Mouse (Mus musculus): ENCODE measurements around the gene Slc1a2. TPM values are rescaled to one million over a fixed set of nuclear protein-coding genes. Genes with fewer than 3 reads are reported as not detected.

Slc1a2 gene
- total and polyA plus RNA-seq, 2 experiments from 2014 or later: 0.15 to 0.42 TPM

DNA sequence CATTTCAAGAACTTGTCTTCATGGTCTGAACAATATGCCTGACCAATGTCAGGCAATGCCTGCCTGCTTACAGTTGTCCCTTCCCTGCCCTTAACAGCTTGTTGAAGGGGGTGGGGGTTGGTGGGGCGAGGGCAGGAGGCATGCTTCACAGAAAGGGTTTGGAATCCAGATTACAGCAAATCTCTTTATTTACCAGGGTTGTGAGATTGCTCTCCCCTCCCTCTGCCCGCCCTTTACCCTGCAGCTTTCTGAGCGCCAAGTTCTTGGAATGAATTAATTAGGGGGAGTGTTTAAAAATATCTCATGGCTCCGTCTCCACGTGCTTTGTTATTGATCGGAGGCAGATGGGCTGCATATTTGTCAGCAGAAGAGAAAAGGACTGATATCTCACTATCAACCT is 4.9 kb downstream of the Slc1a2 start:
- H3K9ac ChIP-seq (replicated peaks; ENCODE audit: low read depth, low read length): no peak overlapping the region
- no peak for ATAC-seq (ENCODE audit: insufficient read depth, low read depth)
- H3K9me3 ChIP-seq (replicated peaks; ENCODE audit: control insufficient read depth, low read length): no peaks in the 10 kb centered on the region

GRCm38 (mm10) chr2:102663865-102664264 is 5.4 kb downstream of the Slc1a2 start:
- WGBS: 64% methylated on average over 3 of the region's 3 CpGs

More for the DNA sequence above, 4.9 kb downstream of the Slc1a2 start:
- DNase-seq (ENCODE audit: low spot score): no peak
- TF ChIP-seq EP300 (IDR thresholded peaks at IDR 0.05; ENCODE audit: low read depth) (no peak), CTCF (IDR thresholded peaks at IDR 0.05; ENCODE audit: low read depth) (no peak)
- Histone ChIP-seq H3K4me3 (ENCODE audit: low read depth, low read length) (no peak overlapping the region), H3K4me1 (ENCODE audit: control insufficient read depth, insufficient read depth) (peaks cover under 1% of the 10 kb centered on the region; the same call in 1 of the 2 replicates), H3K27ac (ENCODE audit: low read depth) (no peak overlapping the region), H3K36me3 (replicated peaks; ENCODE audit: control insufficient read depth, insufficient read depth, low read length) (no peaks in the 10 kb centered on the region), H3K27me3 (ENCODE audit: control insufficient read depth, insufficient read depth, low read length) (peaks cover 26% of the 10 kb centered on the region), H3K4me2 (ENCODE audit: low read depth, low read length) (no peak overlapping the region)
- 22% methylated on average over 6 of the region's 6 CpGs for WGBS

DNA sequence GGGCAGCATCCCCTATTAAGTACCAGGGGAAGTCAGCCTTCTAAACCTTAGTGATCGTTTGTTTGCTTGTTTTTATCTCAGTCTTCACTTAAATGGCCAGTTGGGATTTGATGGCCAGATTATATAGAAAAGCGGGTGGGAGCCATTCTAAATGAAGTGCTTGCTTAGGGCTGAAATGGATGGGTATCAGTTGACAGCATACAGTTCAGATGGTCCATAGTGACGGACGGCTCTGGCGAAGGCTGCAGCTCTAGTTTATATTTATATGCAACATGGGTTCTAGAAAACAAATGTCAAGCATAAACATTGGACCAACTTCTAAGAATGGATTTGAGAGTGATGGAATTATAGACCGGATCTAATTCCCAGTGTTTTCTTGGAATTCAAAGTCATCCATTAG is 9.5 kb downstream of the Slc1a2 start:
- Histone ChIP-seq H3K9ac (replicated peaks; ENCODE audit: low read depth, low read length) (no peak overlapping the region), H3K4me3 (ENCODE audit: low read depth, low read length) (no peak overlapping the region), H3K9me3 (replicated peaks; ENCODE audit: control insufficient read depth, low read length) (no peaks in the 10 kb centered on the region), H3K27me3 (ENCODE audit: control insufficient read depth, insufficient read depth, low read length) (no peaks in the 10 kb centered on the region), H3K27ac (ENCODE audit: low read depth) (no peak overlapping the region), H3K36me3 (replicated peaks; ENCODE audit: control insufficient read depth, insufficient read depth, low read length) (no peaks in the 10 kb centered on the region), H3K4me1 (ENCODE audit: control insufficient read depth, insufficient read depth) (no peaks in the 10 kb centered on the region), H3K4me2 (ENCODE audit: low read depth, low read length) (no peak overlapping the region)
- TF ChIP-seq CTCF (IDR thresholded peaks at IDR 0.05; ENCODE audit: low read depth): no peak
- no peak for TF ChIP-seq EP300 (IDR thresholded peaks at IDR 0.05; ENCODE audit: low read depth)
- DNase-seq (ENCODE audit: low spot score): no peak
- ATAC-seq (ENCODE audit: insufficient read depth, low read depth): no peak
- WGBS: 60% methylated on average over 6 of the region's 6 CpGs

More at GRCm38 (mm10) chr2:102663865-102664264, 5.4 kb downstream of the Slc1a2 start:
- Histone ChIP-seq H3K27ac (ENCODE audit: low read depth) (no peak overlapping the region), H3K4me3 (ENCODE audit: low read depth, low read length) (no peak overlapping the region), H3K4me1 (ENCODE audit: control insufficient read depth, insufficient read depth) (no peaks in the 10 kb centered on the region), H3K4me2 (ENCODE audit: low read depth, low read length) (no peak overlapping the region), H3K9me3 (replicated peaks; ENCODE audit: control insufficient read depth, low read length) (no peaks in the 10 kb centered on the region), H3K9ac (replicated peaks; ENCODE audit: low read depth, low read length) (no peak overlapping the region), H3K27me3 (ENCODE audit: control insufficient read depth, insufficient read depth, low read length) (peaks cover 25% of the 10 kb centered on the region), H3K36me3 (replicated peaks; ENCODE audit: control insufficient read depth, insufficient read depth, low read length) (no peaks in the 10 kb centered on the region)
- no peak for TF ChIP-seq CTCF (IDR thresholded peaks at IDR 0.05; ENCODE audit: low read depth)
- TF ChIP-seq EP300 (IDR thresholded peaks at IDR 0.05; ENCODE audit: low read depth): no peak
- DNase-seq (ENCODE audit: low spot score): no peak
- ATAC-seq (ENCODE audit: insufficient read depth, low read depth): no peak

DNA sequence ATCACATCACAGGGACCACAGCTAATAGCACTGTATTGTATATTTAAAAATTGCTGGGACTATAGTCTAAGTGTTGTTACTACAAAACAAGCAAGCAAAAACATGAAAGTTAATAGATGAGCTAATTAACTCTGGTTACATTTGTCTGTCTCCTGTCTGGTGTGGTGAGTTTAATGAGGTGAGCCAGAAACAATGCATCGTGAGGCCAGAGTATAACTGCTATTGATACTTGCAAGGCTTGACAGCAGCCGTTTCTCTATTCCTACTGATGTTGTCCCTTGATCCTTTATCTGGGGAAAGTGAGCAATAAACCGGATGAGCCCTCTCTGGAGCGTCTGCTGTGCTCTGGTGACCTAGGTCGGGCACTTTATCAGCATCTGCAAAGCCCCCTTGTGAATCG is 11.1 kb downstream of the Slc1a2 start:
- no peak for ATAC-seq (ENCODE audit: insufficient read depth, low read depth)
- H3K4me2 ChIP-seq (ENCODE audit: low read depth, low read length): no peak overlapping the region

GRCm38 (mm10) chr2:102674582-102674981 is 16.1 kb downstream of the Slc1a2 start:
- no peak for DNase-seq (ENCODE audit: low spot score)
- Histone ChIP-seq H3K9me3 (replicated peaks; ENCODE audit: control insufficient read depth, low read length) (no peaks in the 10 kb centered on the region), H3K4me2 (ENCODE audit: low read depth, low read length) (no peak overlapping the region), H3K36me3 (replicated peaks; ENCODE audit: control insufficient read depth, insufficient read depth, low read length) (no peaks in the 10 kb centered on the region), H3K4me3 (ENCODE audit: low read depth, low read length) (no peak overlapping the region), H3K27me3 (ENCODE audit: control insufficient read depth, insufficient read depth, low read length) (no peaks in the 10 kb centered on the region), H3K27ac (ENCODE audit: low read depth) (no peak overlapping the region), H3K4me1 (ENCODE audit: control insufficient read depth, insufficient read depth) (no peaks in the 10 kb centered on the region), H3K9ac (replicated peaks; ENCODE audit: low read depth, low read length) (no peak overlapping the region)
- no peak for ATAC-seq (ENCODE audit: insufficient read depth, low read depth)
- WGBS: 55% methylated on average over 2 of the region's 2 CpGs
- TF ChIP-seq CTCF (IDR thresholded peaks at IDR 0.05; ENCODE audit: low read depth): no peak
- no peak for TF ChIP-seq EP300 (IDR thresholded peaks at IDR 0.05; ENCODE audit: low read depth)

More for the DNA sequence above, 11.1 kb downstream of the Slc1a2 start:
- no peak overlapping the region for H3K4me3 ChIP-seq (ENCODE audit: low read depth, low read length)
- 35% methylated on average over 6 of the region's 6 CpGs for WGBS
- H3K4me1 ChIP-seq (ENCODE audit: control insufficient read depth, insufficient read depth): no peaks in the 10 kb centered on the region
- no peak for TF ChIP-seq EP300 (IDR thresholded peaks at IDR 0.05; ENCODE audit: low read depth)
- TF ChIP-seq CTCF (IDR thresholded peaks at IDR 0.05; ENCODE audit: low read depth): no peak
- no peaks in the 10 kb centered on the region for H3K27me3 ChIP-seq (ENCODE audit: control insufficient read depth, insufficient read depth, low read length)
- no peak for DNase-seq (ENCODE audit: low spot score)
- no peaks in the 10 kb centered on the region for H3K9me3 ChIP-seq (replicated peaks; ENCODE audit: control insufficient read depth, low read length)
- H3K9ac ChIP-seq (replicated peaks; ENCODE audit: low read depth, low read length): no peak overlapping the region
- H3K36me3 ChIP-seq (replicated peaks; ENCODE audit: control insufficient read depth, insufficient read depth, low read length): no peaks in the 10 kb centered on the region
- H3K27ac ChIP-seq (ENCODE audit: low read depth): no peak overlapping the region

DNA sequence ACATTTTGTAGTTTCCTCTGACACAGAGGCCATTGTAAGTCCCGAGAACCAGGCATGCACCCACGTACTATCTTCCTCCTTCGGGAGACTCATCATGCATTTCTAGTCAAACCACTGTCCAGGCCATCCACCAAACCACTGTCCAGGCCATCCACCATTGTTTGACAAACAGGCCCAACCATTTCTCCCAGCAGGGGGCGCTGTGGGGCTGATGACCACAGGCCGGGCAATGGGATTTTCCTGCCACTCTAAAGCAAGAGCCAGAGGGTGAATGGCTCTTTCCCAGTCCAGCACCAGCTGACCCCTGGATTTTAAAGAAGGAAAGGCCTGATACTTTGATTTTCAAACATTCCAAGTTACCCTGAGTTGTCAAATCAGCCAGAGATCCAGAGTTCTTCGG is 16.8 kb downstream of the Slc1a2 start:
- H3K4me1 ChIP-seq (ENCODE audit: control insufficient read depth, insufficient read depth): no peaks in the 10 kb centered on the region
- H3K27ac ChIP-seq (ENCODE audit: low read depth): no peak overlapping the region
- no peak for DNase-seq (ENCODE audit: low spot score)
- H3K9ac ChIP-seq (replicated peaks; ENCODE audit: low read depth, low read length): no peak overlapping the region
- no peaks in the 10 kb centered on the region for H3K36me3 ChIP-seq (replicated peaks; ENCODE audit: control insufficient read depth, insufficient read depth, low read length)
- H3K27me3 ChIP-seq (ENCODE audit: control insufficient read depth, insufficient read depth, low read length): no peaks in the 10 kb centered on the region
- TF ChIP-seq CTCF (IDR thresholded peaks at IDR 0.05; ENCODE audit: low read depth): peak; percentile 53
- TF ChIP-seq EP300 (IDR thresholded peaks at IDR 0.05; ENCODE audit: low read depth): no peak
- no peaks in the 10 kb centered on the region for H3K9me3 ChIP-seq (replicated peaks; ENCODE audit: control insufficient read depth, low read length)
- no peak overlapping the region for H3K4me2 ChIP-seq (ENCODE audit: low read depth, low read length)
- 69% methylated on average over 6 of the region's 6 CpGs for WGBS
- H3K4me3 ChIP-seq (ENCODE audit: low read depth, low read length): no peak overlapping the region
- ATAC-seq (ENCODE audit: insufficient read depth, low read depth): no peak
